Mouse (Mus musculus) layer of hippocampus, postnatal 36 days (tissue): ENCODE measurements around the gene Psmb3. TPM values are rescaled to one million over a fixed set of nuclear protein-coding genes. Genes with fewer than 3 reads are reported as not detected.

Experiments
- DNase-seq, 2 experiments: peaks; one replicate each; pipeline ENCODE4 v3.0.0; 2022
- total RNA-seq, 2 experiments: library from RNA; stranded (reverse); gene quantifications; 2 replicates each; pipeline ENCODE4 v1.2.3; 2021

Psmb3 gene
- total RNA-seq, 2 experiments from 2014 or later = 125 to 129 TPM

DNA sequence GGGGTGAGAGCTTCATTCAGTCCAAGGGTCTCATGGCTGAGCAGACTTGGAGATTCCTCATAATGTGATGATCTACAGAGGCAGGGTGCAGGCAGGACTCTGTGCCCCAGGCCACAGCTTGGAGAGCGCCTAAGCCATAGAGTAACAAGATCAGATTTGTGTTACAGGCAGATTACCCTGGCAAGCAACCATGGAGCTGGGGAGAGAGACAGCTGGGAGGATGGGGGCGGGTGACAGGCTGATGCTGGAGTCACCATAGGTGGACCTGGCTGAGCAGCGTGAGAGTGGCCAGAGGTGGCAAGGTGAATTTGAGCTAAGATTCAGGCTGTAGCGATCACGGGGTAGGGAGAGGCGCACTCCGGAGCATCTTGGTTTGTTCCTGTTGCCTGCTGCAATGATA lies 35.0 kb upstream of the Psmb3 start:
- no peak for DNase-seq

DNA sequence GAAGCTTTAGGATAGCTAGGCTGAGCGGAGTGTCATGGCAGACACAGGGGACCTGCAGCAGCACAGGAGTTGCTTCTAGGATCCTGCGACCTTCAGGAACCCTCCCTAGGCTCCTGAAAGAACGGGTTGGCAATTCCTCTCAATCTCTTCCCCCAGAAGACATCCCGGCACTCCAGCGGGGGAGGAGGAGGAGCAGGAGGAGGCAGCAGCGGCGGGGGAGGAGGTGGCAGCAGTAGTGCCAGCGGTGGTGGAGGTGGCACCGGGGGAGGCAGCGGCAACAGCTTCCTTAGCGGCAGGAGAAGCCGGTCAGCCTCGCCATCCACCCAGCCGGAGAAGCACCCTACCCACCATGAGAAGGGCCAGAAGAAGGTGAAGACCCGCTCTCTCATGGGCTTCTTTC lies 33.9 kb upstream of the Psmb3 start:
- no peak for DNase-seq

DNA sequence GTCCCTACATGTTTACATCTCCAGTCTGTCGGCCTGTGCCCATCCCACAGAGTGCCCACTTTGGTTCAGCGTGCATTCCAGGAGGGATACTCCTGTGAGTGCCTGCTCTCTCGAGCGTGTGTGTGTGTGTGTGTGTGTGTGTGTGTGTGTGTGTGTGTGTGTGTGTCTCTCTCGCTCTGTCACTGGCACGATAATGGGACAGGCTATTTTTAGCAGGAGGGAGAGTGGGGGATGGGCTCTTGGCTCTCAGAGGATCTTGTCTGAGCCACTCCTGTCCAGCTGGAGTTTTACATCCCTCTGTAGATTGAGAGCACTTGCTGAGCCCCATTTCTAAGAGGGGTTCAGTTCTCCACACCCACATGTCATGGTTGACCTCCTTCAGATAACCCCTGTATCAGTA lies 33.4 kb upstream of the Psmb3 start:
- DNase-seq = no peak

DNA sequence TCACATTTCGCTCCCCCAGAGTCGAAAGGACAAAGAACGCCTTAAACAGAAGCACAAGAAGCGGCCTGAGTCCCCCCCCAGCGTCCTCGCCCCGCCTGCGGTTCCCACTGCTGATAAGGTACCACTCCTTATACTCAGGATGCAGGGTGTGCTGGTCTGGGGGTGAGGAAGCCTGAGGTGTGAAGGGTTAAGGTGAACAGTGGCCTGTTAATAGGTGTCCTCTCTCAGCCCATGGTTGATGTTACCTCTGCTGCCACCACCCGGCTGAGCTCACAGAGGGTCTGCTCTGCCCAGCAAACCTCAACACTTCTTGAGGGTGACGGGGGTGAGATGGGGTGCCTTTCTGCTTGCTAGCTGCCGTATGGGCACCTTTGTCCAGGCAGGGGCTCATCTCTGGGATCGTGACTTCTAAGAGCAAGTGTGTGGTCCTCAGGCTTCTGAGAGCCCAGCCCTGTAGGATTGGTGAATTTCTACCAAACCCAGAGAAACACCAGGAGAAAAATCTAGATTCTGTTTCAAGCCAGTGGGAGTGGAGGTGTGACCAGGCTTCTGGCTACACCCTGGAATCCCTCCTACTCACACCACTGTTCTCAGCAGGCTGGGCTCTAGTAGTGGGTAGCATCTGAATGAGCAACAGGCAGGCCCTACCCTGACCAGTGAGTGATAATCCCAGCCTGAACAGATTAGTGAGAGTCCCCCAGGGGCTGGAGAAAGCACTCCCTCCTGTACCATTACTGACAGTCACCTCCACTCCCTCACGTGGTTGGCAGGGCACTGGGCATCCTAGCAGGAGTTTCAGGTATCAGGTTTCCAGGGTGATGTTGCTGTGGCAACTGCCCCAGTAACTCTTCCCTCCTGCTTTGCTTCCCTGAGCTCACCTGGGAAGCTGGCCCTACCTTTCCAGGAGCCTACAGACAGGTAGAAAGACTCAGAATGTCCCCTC lies 32.7 kb upstream of the Psmb3 start:
- DNase-seq = no peak

DNA sequence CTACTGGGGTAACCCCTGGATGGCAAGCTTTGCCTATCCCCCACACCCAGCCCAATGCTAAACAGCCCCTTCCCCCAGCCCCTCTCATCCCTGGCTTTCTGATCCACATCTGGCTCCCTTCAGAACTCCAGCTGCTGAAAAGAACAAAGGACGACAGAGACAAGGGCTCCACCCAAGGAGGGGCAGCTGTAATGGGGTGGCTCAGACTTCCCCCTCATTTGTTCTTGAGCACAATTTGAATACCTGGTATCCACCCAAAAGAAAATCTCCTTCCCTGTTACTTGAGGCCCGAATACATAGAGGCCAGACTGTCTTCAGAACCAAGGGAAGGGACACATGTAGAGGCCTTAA lies 32.0 kb upstream of the Psmb3 start:
- DNase-seq = no peak

DNA sequence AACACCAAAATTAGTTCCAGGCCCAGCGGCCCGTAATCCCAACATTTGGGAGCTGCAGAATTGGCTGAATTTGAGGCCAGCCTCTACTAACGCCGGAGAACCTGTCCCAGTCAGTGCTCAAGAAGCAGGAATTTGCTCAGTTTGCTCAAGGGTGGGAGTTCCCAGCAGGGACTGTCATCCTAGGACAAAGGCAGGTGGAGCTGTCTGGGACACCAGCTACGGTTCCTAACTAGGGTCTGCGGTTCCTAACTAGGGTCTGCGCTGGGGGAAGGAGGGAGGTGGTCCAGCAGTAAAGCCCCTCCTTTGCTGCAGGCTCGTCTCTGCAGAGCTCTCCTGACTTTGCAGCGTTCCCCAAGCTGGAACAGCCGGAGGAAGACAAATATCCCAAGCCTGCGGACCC lies 30.1 kb upstream of the Psmb3 start:
- no peak for DNase-seq

DNA sequence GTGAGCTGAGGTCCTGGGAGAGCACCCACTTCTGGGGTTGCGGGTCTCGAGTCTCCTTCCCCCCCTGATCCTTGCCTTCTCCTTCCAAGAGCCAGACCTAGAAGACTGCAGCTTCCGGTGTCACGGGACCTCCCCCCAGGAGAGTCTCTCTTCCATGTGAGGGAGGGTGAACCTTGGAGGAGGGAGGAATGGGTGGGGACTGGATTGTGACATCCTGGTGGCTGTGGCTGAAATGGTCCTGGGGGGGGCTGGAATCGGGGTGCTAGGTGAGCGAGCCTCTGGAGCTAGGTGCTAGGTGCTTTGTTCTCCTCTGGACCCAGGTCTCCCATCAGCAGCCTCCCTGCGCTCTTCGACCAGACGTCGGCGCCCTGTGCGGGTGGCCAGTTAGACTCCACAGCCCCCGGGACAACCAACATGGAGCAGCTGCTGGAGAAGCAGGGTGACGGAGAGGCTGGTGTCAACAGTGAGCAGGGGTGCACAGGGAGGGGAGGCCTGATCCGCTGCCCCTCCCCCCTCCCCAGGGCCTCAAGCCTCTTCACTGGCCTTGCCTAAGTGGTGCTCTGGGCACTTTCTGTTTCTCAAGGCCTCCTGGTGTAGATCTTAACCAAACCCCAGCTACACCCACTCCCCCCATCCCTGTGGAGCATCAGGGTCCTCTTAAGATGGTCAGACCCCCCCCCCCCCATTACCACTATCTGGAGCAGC lies 27.0 kb upstream of the Psmb3 start:
- no peak for DNase-seq

DNA sequence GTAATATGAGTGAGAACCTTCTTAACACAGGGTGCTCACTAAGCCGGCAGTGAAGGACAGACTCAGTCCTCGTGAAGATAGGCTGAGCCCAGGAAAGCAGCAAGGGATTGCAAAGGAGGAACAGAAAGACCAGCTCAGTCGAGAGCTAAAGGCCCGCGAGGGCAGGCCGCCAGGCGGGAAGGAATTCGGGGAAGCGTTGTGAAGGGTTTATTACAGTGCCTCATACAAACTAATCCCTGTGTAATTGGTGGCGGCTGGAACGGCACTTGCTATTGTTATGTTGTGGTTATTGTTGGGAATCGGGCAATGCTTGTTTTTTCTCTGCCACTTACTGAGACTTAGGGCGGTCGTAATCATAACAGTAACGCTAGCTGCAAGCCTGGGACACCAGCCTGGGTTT lies 25.8 kb upstream of the Psmb3 start:
- no peak for DNase-seq

DNA sequence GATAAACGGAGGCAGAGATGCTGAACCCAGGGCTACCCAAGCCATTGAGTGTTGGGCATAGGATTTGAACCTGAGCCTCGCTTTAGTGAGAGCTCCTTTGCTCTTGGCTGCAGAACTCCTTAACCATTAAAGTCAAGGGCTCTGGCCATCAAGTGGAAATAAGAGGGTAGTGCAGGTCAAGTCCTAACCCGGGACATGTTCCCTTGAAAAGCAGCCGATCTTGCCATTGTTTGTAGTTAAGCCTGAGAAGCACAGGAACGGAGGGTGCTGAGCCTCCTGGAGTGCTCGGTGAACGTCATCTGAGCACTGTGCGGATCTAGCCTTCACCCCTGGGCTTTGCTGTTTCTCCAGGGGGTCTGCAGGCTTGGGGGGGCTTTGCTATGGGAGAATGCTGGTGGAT lies 25.4 kb upstream of the Psmb3 start:
- DNase-seq = no peak

DNA sequence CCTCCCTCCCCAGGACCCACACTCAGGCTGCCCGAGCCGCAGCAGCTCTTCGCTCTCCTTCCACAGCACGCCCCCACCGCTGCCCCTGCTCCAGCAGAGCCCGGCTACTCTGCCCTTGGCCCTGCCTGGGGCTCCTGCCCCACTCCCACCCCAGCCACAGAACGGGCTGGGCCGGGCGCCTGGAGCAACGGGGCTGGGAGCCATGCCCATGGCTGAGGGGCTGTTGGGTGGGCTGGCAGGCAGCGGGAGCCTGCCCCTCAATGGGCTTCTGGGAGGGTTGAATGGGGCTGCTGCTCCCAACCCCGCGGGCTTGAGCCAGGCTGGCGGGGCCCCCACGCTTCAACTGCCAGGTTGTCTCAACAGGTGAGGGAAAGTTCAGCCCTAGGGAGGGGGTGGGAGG lies 24.9 kb upstream of the Psmb3 start:
- DNase-seq = no peak

DNA sequence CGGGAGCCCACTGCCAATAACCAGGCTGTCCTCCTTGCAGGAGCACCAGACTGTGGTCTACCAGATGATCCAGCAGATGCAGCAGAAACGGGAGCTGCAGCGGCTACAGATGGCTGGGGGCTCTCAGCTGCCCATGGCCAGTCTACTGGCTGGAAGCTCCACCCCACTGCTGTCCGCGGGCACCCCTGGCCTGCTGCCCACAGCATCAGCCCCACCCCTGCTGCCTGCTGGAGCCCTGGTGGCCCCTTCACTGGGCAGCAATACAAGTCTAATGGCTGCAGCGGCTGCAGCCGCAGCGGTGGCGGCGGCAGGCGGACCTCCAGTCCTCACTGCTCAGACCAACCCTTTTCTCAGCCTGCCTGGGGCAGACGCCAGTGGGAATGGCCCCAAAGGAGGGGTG lies 22.8 kb upstream of the Psmb3 start:
- DNase-seq = no peak

DNA sequence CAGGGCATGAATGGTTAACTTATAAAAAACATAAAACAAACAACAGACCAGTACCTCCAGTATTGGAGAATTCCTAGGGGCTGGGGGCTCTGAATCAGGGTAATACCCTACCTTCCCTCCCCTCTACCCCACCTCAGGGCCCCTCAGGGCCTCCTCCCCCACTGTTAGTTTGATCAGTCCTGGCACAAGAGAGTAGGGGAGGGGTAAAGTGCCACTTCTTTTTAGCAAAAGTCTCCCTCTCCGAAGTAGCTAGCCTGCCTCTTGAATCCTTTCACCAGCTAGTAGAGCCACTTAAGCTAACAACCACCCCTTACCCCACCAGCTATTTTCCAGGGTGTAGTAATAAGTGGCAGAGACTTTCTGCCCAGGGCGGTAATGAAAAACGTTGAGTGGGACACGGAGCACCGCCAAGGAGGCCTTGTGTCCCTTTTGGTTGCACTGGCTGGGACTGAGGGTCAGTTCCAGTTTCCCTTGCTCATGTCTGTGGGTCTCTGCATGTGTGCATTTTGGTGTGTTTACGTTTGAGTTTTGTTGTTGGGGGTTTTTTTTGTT lies 20.6 kb upstream of the Psmb3 start:
- no peak for DNase-seq

DNA sequence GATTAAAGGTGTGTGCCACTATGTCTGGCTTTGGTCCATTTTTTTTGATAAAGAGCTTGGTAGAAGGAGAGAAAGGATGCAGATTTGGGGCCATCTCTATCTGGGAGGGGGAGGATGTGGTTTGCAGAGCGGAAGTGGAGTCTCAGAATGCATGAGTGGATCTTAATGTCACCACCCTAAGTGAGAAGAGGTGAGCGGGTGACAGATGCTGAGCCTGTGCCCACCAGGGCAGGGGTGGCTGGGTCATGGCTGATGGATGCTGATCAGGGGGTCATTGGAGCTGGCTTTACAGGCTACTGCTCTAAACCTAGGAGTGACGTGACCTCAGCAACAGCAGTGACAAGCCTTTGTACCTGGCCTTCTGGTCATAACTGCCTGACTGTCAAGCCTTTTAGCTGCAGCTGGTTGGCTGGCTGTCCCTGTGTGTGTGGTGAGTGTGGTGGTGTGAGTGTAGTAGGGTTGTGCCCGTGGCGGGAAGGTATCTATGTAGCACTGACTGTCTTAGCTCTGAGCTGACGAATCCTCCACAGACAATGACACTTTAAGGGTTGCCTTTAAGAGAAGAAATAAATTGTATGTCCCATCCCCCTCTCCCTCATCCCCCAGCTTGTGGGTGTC lies 19.0 kb upstream of the Psmb3 start:
- DNase-seq = no peak

DNA sequence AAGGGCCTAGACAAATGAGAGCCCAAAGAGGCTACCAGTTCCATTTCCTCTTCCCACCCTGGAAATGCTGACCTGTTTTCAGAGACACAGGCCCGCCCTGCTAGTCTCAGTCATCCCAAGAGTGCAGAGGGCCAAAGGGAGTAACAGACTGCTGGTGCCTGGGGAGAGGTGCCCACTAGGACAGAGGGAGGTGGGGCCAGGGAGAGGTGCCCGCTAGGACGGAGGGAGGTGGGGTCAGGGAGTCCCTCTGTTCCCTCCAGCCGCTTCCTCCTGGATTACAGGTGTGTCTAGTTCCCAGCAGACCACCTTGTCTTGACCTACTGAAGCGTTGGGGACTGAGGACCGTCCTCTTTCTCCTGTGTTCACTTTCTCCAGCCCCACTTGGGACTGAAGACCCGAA lies 18.4 kb upstream of the Psmb3 start:
- no peak for DNase-seq

DNA sequence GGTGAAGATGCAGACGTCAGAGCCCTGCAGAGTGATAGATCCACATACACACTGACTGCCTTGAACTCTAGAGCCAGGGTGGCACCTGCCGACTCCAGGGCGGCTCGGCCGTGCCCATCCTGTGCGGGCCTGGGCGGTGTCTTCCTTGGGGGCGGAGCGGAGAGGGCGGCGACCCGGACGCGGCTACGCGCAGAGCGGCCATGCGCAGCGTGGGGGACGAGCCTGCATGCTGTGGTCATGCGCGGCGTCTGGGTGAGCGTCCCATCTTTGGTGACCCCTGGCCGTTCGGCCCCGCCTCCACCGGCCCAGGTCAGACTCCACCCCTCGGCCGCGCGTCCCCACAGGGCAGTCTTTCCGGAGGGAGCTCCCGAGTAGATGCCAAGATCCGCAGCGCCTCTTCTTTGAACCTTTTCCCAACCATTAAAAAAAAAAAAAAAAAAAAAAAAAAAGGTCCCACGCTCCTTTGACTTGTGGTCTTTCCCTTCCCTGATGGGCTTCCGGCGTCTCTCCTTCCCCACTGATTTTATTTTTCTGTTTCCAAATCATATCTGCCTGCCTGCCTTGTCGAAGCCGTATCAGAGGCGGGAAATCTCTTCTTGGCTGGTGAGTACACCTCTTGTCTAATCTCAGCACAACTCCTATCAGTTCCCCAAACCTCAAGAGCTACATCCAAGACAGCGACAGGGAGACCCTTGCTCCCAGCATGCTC lies 17.4 kb upstream of the Psmb3 start, which contains the start of gene Cisd3:
TSS of gene Cisd3 (plus strand) at position 214 of the 709 bp plus-strand sequence.
- peak; percentile 85 to 88 for DNase-seq

DNA sequence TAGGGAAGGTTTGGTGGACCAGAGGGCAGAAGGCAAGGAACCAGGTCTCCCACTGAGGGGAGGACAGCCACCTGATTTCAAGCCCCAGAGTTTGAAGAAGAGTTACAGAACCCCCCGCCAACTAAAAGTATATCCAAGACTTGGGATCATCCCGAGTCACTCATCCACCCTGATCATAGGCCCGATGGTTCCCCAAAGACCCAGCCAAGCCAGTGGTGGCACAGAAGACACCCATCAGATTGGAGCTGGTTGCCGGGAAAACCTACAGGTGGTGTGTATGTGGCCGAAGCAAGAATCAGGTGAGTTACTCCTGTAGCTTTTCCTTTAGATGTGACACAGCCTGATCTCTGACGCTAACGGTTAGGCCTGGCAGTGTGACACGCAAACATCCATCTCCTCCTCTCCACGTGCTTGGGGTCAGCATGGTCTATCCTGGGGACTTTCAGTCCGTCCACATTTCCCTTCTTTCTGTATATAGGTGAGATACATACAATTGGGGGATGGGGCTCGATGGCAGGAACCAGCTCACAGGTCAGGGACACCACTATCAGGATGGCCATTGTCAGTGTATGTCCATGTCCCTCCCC lies 16.8 kb upstream of the Psmb3 start:
- DNase-seq = no peak

DNA sequence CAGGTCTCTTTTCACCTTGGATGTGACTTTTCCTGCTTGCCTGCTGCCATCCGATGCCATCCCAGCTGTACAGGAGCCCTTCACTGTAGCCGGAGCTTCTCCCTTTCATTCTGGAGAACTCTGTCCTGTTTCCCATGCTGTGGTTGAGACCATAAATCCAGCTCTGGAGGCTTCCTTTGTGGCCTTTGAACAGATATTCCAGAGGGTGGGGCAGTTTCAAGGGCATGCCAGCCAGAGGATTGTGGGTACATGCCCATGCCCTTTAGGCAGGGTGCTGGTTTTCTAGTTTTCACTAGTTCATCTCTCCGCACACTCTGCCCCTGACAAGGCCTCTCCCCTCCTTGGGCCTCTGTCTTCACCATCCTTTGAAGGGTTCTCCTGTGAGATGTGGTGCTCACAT lies 16.1 kb upstream of the Psmb3 start:
- no peak for DNase-seq

DNA sequence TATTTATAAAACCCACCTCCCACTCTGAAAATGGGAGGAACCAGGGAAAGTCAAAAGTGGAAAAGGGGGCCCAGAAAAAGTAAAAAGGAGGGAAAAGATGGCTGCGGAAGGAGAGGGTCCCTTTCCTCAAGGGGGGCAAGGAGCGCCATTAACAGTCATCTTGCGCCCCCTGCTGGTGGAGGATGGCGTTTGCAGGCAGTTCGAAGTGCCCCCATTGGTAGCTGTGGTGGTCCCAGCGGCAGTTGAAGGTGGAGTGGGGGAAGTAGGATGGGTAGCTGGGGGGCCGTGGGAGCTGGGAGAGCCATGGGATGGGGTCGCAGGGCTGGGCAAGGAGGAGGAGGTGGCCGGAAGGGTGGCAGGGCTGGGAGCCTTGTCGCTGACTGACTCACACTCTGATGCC lies 13.3 kb upstream of the Psmb3 start:
- no peak for DNase-seq

DNA sequence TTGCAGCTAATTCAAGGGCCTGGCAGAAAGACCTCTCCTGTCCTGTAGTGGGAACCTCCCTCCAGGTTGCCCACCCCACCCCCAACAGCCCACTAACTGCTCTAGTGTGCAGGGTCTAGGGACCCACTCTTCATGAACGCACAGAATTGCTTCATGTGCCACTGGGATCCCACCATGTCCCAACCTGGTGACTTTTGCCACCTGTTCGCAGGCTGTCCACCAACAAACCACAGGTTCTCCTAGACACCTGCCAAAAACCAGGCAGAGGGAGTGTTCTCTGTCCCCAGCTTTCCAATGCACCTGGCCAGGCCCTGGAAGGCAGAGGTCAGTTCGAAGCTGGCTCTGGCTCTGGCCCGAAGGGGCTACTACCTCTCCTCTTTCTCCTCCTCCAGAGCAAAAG lies 8.8 kb upstream of the Psmb3 start:
- DNase-seq = no peak

DNA sequence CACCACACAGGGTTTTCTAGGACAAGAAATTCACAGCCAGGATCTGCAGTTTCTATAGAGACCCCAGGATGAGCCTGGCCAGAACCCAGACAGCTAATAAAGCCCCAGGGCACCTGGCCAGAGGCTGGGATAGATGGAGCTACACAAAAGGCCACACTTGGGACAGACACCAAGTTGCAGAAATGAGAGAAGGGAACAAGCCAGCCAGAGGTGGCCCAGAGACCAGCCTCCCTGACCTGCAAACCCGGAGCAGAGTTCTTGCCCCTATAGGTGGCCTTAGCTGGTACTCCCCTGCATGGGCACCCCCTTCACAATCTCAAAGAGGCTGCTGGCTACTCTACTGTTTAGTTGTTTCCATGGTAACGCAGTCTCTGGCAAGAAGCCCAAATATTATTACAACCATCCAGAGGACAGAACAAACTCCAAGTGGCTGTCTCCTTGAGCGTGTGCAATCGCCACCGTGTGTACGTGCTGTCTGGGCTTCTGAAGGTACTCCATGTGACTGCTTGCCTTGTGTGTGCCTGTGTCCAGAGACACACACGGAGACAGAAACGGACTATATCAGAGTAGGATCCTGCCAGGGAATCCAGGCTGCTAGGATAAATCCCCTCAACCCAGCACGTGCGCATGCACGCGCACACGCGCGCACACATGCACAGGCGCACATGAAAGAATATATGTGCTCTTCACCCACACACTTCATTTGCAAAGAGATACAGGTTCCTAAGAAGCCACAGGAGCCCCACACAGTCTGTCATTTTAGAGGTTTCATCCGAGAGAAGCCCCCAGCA lies 8.1 kb upstream of the Psmb3 start:
- DNase-seq = peak; percentile 53 to 56

DNA sequence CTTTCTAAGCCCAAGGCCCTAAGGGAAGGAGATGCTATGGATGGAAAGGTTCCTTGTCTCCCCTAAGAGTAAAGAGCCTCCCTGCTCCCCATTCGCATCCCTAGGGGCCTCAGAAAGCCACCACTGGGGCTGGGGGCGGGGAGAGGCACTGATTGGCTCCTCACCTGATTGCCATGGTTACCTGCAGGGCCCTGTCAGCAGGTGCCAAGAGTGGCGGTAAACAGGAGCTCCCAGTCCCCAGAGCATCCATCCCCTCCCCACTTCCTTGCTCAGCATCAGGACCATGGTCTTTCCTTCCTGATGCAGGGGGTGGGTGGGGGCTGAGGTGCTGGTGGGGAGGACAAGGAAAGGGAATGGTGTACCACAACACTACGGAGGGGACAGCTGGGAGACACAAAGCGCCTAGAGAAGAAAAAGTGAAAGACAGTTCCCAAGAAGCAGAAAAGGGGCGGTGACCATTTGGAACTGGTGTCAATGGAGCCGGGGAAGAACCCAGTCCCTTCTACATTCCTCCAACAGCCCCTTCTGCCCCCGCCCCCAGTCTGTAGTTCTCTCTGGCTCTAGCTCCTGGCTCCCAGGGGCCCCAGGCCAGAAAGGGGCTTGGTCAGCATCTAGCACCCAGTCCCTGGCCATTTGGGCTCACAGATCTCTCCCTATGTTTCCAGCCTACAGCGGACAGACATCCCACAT lies 7.3 kb upstream of the Psmb3 start:
- DNase-seq = no peak
